Mouse (Mus musculus) liver, embryonic 15.5 days (tissue): Measurements from ENCODE around the gene Brox. TPM values are rescaled to one million over a fixed set of nuclear protein-coding genes. Genes with fewer than 3 reads are reported as not detected.

Source experiments
- ATAC-seq: fragments of 200-750 bp; cut with Nextera tagmentation; 2 replicates; pipeline ENCODE4 v1.8.0; 2017; ENCODE audit warnings: moderate number of reproducible peaks, mild to moderate bottlenecking, moderate library complexity; ENCODE audit not compliant: insufficient read depth
- H3K27ac ChIP-seq: fragments of 300-500 bp; sonication (generic); replicated peaks from 2 replicates; pipeline ENCODE4 v1.5.1; 2015; ENCODE audit warnings: mild to moderate bottlenecking, inconsistent platforms
- H3K27me3 ChIP-seq: fragments of 300-500 bp; sonication (generic); 2 replicates; pipeline ENCODE4 v1.6.1; 2015; ENCODE audit warnings: mild to moderate bottlenecking, inconsistent platforms
- H3K36me3 ChIP-seq: fragments of 300-500 bp; sonication (generic); replicated peaks from 2 replicates; pipeline ENCODE4 v1.6.1; 2015; ENCODE audit warnings: moderate library complexity, mild to moderate bottlenecking, inconsistent platforms
- H3K4me1 ChIP-seq: fragments of 300-500 bp; sonication (generic); replicated peaks from 2 replicates; pipeline ENCODE4 v1.6.1; 2015; ENCODE audit warnings: inconsistent platforms
- H3K4me2 ChIP-seq: fragments of 300-500 bp; sonication (generic); 2 replicates; pipeline ENCODE4 v1.6.1; 2015; ENCODE audit warnings: moderate library complexity, mild to moderate bottlenecking, inconsistent platforms
- H3K4me3 ChIP-seq: fragments of 300-500 bp; sonication (generic); replicated peaks from 2 replicates; pipeline ENCODE4 v1.5.1; 2015; ENCODE audit warnings: mild to moderate bottlenecking, inconsistent platforms
- H3K9ac ChIP-seq: fragments of 300-500 bp; sonication (generic); 2 replicates; pipeline ENCODE4 v1.6.1; 2015; ENCODE audit warnings: moderate library complexity, mild to moderate bottlenecking, inconsistent platforms
- H3K9me3 ChIP-seq: fragments of 300-500 bp; sonication (generic); replicated peaks from 2 replicates; pipeline ENCODE4 v1.6.1; 2016; ENCODE audit warnings: inconsistent platforms
- WGBS: fragments of 180-500 bp; shearing (Covaris S2); methylation state at CpG from one replicate; pipeline ENCODE4 v1.1.7; 2015; ENCODE audit warnings: mixed read lengths; ENCODE audit not compliant: insufficient replicate concordance; 5-methylcytosine and 5-hydroxymethylcytosine counted together
- polyA plus RNA-seq: library from polyadenylated mRNA; unstranded; fragments of >200 nt; fragmentation: Nextera tagmentation; extraction: Ambion mirVana; gene quantifications from 2 replicates; pipeline ENCODE4 v1.2.1, GENCODE M21; 2015

Brox gene
- polyA plus RNA-seq, 1 experiment from 2014 or later = 18.5 TPM

- Histone ChIP-seq H3K27ac (no peak overlapping the region), H3K9ac (no peak overlapping the region), H3K27me3 (no peaks in the 10 kb centered on the region; the same call in 1 of the 2 replicates), H3K4me2 (no peak overlapping the region), H3K9me3 (no peaks in the 10 kb centered on the region), H3K36me3 (no peaks in the 10 kb centered on the region), H3K4me1 (no peaks in the 10 kb centered on the region), H3K4me3 (no peak overlapping the region)
- no peak for ATAC-seq
- WGBS = 71% methylated on average over 5 of the region's 5 CpGs
These were observed 60.6 kb downstream of the Brox start for GRCm38 (mm10) chr1:183236460-183236859.

- no peak overlapping the region for H3K9ac ChIP-seq
- WGBS = 74% methylated on average over 11 of the region's 11 CpGs
- H3K36me3 ChIP-seq = no peaks in the 10 kb centered on the region
These were observed 63.3 kb downstream of the Brox start for GRCm38 (mm10) chr1:183233679-183234174.

GRCm38 (mm10) chr1:183232985-183233678 lies 63.9 kb downstream of the Brox start:
- Histone ChIP-seq H3K27me3 (no peaks in the 10 kb centered on the region), H3K9ac (no peak overlapping the region), H3K36me3 (no peaks in the 10 kb centered on the region), H3K4me2 (no peak overlapping the region), H3K4me3 (no peak overlapping the region), H3K9me3 (no peaks in the 10 kb centered on the region), H3K27ac (no peak overlapping the region), H3K4me1 (no peaks in the 10 kb centered on the region)
- WGBS = 64% methylated on average over 7 of the region's 7 CpGs
- ATAC-seq = peak; percentile 54

More at GRCm38 (mm10) chr1:183233679-183234174, 63.3 kb downstream of the Brox start:
- H3K9me3 ChIP-seq = no peaks in the 10 kb centered on the region
- no peak overlapping the region for H3K4me2 ChIP-seq
- H3K27me3 ChIP-seq = no peaks in the 10 kb centered on the region
- no peak overlapping the region for H3K27ac ChIP-seq
- ATAC-seq = no peak
- no peaks in the 10 kb centered on the region for H3K4me1 ChIP-seq
- no peak overlapping the region for H3K4me3 ChIP-seq

DNA sequence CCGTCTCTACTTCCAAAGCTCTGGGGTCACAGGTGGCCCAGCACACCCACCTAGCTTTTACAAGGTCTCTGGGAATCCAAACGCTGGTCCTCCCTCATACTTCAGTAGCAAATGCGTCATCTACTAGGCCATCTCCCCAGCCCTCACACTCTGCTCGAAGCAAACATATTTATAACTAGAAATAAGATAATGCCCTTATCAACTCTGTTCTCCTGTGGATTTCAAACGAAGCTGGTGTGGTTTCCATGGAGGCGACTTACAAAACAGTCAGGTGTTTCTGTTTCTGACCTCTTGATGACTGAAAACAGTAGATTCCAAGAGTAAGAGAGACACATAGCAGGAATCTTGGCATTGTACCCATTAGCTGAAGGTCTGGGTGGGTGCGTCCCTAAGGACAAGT lies 69.6 kb downstream of the Brox start:
- Histone ChIP-seq H3K27ac (no peak overlapping the region), H3K27me3 (no peaks in the 10 kb centered on the region), H3K4me2 (no peak overlapping the region), H3K4me3 (no peak overlapping the region), H3K9ac (no peak overlapping the region), H3K9me3 (no peaks in the 10 kb centered on the region), H3K36me3 (no peaks in the 10 kb centered on the region), H3K4me1 (no peaks in the 10 kb centered on the region)
- ATAC-seq = no peak
- WGBS = 39% methylated on average over 7 of the region's 7 CpGs

Other genes starting within 250 kb of the Brox start
- gene Disp1, start 75.7 kb downstream of the Brox start, polyA plus RNA-seq = 2.9 and 3.6 TPM in 2 replicates
- 16.2 and 17.5 TPM in 2 replicates for gene Aida, start 679 bp downstream of the Brox start, polyA plus RNA-seq
- gene Mia3, start 72.3 kb upstream of the Brox start, polyA plus RNA-seq = 27.0 and 27.5 TPM in 2 replicates
- 4.0 and 4.1 TPM in 2 replicates for gene Taf1a, start 91.7 kb upstream of the Brox start, polyA plus RNA-seq
- gene Hhipl2, start 120.9 kb upstream of the Brox start, polyA plus RNA-seq = not detected in 2 replicates